Mouse (Mus musculus): Measurements from ENCODE around the gene Psg25. TPM values are rescaled to one million over a fixed set of nuclear protein-coding genes. Genes with fewer than 3 reads are reported as not detected.

Gene Psg25
- not detected for polyA plus RNA-seq (2017; shearing (Covaris generic))

GRCm38 (mm10) chr7:18532169-18532568 lies at the start of gene Psg25:
Psg25 (minus strand) TSS chr7:18532269.

GRCm38 (mm10) chr7:18567205-18567604 lies 35.1 kb upstream of the Psg25 start, which contains the start of gene Psg27:
Psg27 (minus strand) TSS chr7:18567305.

DNA sequence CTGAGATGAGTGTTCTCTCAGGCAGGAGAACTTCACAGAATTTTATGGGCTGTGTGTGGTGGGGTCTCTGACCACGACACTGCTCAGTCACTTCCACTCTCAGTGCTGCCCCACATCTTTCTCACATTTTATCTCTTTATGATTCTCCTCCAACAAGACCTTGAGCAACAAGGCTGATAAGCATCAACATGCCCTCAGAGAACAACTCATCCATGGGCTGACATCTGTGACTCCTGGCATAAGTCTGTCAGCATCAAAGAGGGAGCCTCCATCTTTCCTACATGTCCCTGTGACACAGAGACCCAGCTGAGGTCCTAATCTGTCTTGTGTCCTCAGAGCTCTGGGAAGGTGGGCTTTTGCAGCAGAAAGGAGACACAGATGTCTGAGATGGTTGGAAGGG lies 48.0 kb downstream of the Psg25 start, which contains the start of gene Psg26:
Psg26 (minus strand) TSS at position 101 of the 400 bp plus-strand sequence.

Other genes starting within 250 kb of the Psg25 start
- not detected for gene Psg18, start 177.3 kb downstream of the Psg25 start, polyA plus RNA-seq (2017; shearing (Covaris generic))
- gene Psg28, start 100.2 kb downstream of the Psg25 start, polyA plus RNA-seq (2017; shearing (Covaris generic)), result not detected
- gene Psg26, start 48.1 kb downstream of the Psg25 start, polyA plus RNA-seq (2017; shearing (Covaris generic)), result not detected
- not detected for gene Psg27, start 35.0 kb upstream of the Psg25 start, polyA plus RNA-seq (2017; shearing (Covaris generic))
- not detected for gene Psg23, start 84.2 kb upstream of the Psg25 start, polyA plus RNA-seq (2017; shearing (Covaris generic))
- gene Psg21, start 124.5 kb upstream of the Psg25 start, polyA plus RNA-seq (2017; shearing (Covaris generic)), result not detected
- not detected for gene Psg20, start 153.9 kb upstream of the Psg25 start, polyA plus RNA-seq (2017; shearing (Covaris generic))
- not detected for gene Psg22, start 185.8 kb upstream of the Psg25 start, polyA plus RNA-seq (2017; shearing (Covaris generic))